Mouse (Mus musculus) WW6 (cell line): ENCODE data around the gene Gtf2ird2.

ENCODE experiments used
- DNase-seq: peaks from one replicate; pipeline ENCODE4 v3.0.0-alpha.2; 2013; ENCODE audit warnings: low read depth, low spot score

The Gtf2ird2 gene

GRCm38 (mm10) chr5:134234205-134234604 is 50.4 kb downstream of the Gtf2ird2 start:
- DNase-seq, result no peak

GRCm38 (mm10) chr5:134235111-134235510 is 51.3 kb downstream of the Gtf2ird2 start:
- no peak for DNase-seq

GRCm38 (mm10) chr5:134236241-134236640 is 52.4 kb downstream of the Gtf2ird2 start:
- DNase-seq, result no peak

DNA sequence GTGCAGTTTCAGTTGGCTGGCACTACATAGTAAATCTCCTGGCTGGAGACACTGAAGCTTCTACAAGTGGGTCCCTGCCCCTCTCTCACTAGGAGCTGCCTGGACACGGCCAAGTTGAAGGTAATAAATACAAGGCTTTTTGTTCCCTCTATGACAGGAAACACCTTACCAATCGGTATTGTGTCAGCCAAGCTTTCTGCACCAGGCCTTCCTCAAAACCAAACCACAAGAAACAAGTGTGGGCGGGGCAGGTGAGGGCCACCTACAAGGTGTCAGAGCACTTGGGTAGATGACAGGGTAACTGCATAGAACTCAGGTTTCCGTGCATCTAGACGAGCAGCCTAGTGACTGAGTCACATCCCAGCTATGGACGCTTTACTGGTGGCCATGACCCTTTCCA is 53.0 kb downstream of the Gtf2ird2 start:
- DNase-seq, result no peak

DNA sequence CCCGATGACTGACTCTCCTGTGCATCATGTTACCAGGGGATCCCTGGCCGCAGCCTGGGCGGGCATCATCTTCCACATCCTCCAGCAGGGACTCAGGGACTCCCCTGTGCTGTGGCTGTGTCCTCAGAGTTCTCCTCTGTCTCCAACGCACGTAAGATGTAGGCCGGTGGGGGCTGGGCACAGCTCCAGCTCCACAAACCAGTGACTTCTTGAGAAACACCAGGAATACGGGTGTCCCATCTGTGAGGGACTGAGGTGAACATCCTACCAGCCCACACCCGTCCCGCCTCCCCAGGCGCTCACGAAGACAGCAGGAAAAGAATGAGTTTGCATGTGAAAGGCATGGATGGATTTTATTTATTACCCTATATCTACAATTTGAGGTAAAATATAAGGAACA is 53.7 kb downstream of the Gtf2ird2 start:
- DNase-seq, result no peak

DNA sequence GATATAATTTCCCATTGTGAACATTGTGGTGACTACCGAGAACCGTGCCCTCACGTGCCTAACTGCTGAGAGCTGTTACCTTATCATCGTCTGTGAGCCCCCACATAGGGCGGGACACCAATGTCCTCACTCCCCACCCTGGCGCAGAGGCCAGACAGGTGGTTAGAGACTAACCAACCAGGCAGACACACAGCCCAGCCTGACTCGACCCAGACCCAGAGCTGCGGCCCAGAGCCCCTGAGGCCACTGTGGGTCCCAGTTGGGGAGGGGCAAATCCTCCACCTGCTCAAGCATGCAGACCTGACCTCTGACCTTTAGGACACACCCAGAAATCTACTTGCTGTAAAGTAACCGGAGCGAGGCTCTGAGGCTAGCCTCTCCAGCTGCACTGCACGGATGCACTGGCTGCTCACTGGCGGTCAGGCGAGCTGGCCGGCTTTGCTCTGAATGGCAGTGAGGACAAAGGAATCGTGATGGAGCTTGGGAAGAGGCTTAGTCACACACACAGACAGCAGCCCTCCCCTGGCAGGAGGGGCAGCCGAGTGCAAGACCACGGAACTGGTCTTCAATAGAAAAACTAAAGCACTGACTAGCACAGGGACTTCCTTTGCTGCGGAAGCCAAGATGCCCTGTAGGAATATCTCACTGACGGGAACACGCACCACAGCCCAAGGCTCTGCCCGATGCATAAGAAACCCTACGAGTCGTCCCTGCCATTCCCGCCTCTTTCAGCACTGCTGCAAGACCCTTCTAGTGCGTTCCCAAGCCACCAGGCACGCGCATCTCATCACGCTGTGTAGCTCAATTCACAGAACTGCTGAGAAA is 54.3 kb downstream of the Gtf2ird2 start:
- DNase-seq, result no peak

DNA sequence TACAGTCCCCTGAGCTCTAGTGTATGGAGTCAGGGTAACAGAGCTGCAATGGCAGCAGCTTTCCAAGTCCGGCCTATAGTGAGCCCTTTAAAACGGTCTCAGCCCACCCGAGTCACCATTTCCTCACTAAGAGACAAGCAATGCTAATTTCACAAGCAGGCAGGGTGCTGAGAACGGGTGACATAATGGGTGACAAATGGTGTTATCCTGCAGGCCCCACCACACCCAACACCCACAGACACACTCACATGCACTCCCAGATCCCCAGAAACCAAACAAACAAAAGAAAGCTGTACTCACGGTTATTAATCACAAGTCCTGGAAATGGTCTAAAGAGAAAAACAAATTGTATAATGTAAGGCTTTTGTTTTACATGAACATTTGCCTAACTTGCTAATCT is 58.0 kb downstream of the Gtf2ird2 start:
- no peak for DNase-seq

DNA sequence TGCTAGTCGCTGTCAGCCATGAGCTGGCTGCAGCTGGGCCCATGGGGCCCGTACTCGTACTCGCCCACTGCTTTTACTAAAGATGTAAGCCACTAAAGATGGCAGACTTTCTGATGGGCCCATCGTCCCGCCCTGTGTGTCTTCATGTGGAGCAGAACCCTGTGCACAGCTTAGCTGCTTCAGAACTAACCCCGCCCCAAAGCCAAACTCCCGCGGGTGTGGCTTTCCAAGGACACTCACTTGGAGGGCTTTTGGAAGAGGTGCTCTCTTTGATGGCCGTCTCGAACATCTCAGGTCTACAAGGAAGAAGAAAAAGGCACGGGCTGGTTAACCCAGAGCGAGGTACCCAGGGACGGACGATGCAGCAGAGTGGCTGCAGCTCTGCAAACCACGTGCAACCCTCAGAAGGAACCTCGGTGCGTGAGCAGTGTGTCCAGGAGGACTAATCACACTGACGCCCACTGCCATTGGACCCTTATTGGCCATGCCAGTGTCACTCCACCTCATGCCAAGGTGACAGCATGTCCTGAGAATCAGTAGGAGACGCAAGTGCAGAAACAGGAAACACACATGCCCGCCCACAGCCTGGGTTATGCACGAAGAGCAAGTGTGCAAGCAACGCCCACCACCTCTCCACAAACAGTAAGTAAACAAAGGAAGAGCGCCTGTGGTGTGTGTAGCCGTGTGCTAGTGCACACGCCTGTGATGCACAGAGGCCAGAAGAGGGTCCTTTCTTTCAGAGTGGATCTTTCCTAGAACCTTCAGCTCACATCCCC is 60.0 kb downstream of the Gtf2ird2 start:
- no peak for DNase-seq

DNA sequence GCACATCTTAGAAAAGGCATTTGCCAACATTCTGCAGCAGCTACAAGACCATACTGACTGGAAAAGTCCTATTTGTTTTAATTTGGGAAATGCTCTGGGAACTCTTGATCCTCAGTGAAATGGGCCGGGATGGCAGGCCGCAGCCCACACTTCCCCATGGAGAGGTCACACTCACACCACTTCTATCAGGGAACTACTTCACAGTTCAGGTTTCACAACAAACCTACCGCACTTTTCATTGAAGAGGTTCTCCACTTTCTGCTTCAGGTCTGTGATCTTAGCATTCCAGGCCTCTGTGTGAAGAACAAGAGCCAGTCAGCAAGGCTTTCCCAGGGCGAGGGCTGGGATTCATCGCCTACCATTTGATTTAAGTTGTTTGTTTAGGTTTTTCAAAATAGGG is 61.1 kb downstream of the Gtf2ird2 start:
- DNase-seq, result no peak

- DNase-seq, result no peak
These were observed 62.3 kb downstream of the Gtf2ird2 start for GRCm38 (mm10) chr5:134246146-134246545.

DNA sequence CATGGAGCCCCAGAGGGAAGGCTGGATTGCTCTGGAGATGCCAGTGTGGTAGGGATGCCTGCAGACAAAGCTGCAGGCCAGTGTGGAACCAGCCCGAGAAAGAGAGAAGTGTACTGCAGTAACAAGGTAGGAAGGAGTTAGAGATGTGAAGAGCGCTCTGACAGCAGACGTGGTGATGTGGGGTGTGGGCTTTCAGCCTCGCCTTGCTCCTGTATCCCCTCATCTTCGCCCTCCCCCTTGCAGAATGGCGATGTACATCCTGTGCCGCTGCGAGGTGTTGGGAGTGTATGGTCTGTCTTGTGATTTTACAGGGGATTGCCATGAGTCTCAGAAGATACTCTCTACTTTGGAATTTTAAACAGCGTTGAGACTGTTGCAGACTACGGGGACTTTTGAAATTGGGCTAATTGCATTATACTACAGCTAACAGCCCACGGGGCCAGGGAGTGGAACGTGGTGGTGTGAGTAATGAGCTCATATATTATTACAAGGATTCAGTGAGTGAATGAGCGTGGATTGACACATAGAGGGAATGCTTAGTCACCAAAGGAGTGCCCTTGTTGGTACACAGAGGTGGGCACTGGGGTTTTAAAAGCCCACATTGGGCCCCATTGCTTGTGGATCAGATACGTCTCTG is 64.9 kb downstream of the Gtf2ird2 start:
- DNase-seq, result no peak

DNA sequence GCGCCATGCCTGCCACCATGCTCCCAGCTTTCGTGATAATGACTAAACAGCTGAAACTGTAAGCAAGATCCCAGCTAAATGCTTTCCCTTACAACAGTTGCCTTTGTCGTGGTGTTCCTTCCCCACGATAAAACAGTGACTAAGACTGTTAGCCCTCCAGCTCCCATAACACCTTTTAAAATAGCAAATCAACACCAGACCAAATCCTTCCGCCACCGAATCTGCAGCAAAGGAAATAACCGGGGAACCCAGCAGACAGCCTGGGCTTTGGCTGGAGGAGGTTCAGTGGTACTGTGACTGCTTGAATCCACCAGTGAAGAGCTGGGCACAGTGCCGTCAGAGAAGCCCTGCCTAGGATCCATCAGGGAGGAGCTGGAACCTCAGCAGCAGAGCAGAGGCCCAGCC is 65.4 kb downstream of the Gtf2ird2 start:
- no peak for DNase-seq

- no peak for DNase-seq
These were observed 66.8 kb downstream of the Gtf2ird2 start for GRCm38 (mm10) chr5:134250601-134251000.

DNA sequence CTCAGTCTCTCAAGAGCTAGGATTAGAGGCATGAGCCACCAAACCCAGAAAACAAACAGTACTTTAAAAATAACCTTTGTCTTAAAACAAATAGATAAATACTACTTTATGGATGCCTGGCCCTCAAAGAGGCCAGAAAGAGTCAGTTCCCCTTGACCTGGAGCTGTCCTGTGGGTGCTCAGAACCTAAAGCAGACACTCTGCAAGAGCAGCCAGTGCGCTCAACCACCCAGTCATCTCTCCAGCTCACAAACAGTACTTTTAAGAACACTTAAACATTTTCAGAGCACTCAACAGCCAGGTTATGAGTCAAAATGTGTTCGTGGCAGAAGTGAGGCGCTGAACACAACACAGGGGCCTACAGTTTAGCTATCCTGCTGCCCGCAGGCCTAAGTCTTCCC is 67.3 kb downstream of the Gtf2ird2 start:
- no peak for DNase-seq

GRCm38 (mm10) chr5:134253806-134254205 is 70.0 kb downstream of the Gtf2ird2 start:
- DNase-seq, result no peak

DNA sequence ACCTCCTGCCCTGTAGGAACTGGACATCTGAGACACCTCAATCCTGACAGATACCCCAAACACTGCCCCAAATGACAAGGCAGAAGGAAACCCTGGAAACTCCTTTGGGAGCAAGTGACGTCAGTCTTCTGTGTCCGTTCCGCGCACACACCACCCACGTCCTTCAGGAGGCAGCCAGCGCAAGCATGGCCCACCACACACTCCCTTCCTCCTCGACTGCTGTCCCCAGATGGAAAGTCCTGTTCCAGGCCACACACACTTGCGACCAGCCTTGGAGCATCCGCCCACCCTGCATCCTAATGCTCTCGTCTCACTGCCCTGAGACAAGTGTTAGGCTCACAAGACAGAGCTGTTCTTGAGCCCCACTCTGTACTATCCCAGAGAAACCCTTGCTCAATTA is 71.5 kb downstream of the Gtf2ird2 start:
- DNase-seq, result no peak

DNA sequence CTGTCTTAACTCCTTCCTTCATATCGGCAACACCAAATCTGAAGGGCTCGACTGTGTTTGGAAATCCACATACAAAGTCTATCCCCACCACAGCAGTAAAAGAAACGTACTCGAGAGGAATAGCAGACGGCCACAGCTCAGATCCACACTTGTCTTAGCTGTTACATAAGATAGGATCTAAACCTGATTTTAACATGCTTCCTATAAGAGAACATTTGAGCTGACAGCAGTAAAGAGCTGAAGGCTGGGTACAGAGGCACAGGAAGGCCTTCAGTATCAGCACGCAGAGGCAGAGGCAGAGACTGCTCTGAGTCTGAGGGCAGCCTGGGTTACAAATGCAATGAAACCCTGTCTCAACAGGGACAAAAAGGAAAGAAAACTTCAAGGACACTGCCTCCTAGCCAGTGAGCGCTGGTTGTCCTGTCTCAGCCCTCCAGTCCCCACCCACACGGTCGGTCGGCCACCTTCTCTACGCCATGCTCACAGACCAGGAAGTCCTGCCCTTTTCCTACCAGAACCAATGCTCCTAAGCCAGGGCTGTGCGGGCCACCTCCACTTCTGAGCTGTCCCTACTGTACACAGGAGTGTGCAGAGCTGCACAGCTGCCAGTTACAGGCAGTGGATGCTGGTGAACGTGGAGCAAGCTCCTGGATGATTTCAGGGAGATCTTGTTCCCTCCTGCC is 73.7 kb downstream of the Gtf2ird2 start:
- no peak for DNase-seq

GRCm38 (mm10) chr5:134258395-134258794 is 74.6 kb downstream of the Gtf2ird2 start:
- no peak for DNase-seq

- no peak for DNase-seq
These were observed 75.1 kb downstream of the Gtf2ird2 start for GRCm38 (mm10) chr5:134258934-134259333.

DNA sequence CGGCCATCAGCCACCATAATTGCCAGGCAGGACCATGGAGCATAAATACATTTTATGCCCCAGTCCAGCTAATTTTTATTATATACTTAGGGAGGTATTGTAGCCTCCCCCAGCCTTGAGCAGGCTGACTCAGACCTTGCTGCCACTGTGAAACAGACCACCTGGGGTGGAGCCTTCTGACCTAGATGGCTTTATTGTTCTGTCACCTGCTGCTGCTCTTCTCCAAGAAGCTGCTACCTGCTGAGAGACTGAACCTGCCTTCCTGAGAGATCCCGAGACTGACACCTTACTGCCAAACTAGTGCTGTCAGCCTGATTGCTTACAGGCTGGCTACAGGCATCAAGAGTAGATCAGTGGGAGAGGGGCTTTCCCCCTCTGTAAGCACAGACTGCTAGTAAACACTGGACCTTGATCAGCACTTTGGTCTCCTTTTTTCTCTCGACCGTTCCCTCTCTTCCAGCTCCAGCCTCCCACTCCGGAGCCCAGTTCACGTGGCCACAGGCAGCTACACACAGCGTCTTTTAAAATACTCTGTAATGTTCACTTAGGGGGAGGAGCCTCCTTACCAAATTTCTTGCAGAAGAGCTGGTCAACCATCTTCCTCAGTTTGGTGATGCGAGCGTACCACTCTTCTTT is 76.3 kb downstream of the Gtf2ird2 start:
- no peak for DNase-seq

DNA sequence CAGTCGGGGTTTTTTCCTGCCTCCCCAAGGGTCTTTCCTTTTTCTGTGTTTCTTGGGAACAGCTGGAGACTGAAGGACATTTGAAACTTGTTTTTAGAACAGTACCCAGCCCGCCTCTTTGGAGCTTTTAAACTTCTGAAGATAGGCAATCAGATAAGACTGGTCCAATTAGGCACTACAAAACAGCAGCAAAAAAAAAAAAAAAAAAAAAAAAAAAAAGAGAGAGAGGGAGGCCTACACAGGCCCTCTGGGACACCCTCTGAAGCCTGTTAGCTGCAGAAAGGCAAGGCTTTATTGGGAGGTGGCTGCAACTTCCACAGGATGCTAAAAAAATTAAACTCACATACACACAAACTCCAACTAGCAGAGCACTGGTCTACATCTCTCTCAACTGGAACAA is 82.1 kb downstream of the Gtf2ird2 start:
- DNase-seq, result no peak
